Mouse (Mus musculus) left cerebral cortex, adult 11 months (tissue): ENCODE results near the gene 4932438A13Rik.

Experiments
- DNase-seq: peaks from one replicate; pipeline ENCODE4 v3.0.0; 2022; ENCODE audit warnings: low spot score

Gene 4932438A13Rik

GRCm38 (mm10) chr3:36862721-36863275 is at the start of gene 4932438A13Rik:
Gene 4932438A13Rik (plus strand): TSS chr3:36863104.
- DNase-seq = peak; percentile 87

GRCm38 (mm10) chr3:36816633-36817032 is 46.3 kb upstream of the 4932438A13Rik start:
- no peak for DNase-seq

GRCm38 (mm10) chr3:36819402-36819801 is 43.5 kb upstream of the 4932438A13Rik start:
- no peak for DNase-seq

- DNase-seq = no peak
Measured at GRCm38 (mm10) chr3:36821037-36821436, 41.9 kb upstream of the 4932438A13Rik start.

GRCm38 (mm10) chr3:36825098-36825497 is 37.8 kb upstream of the 4932438A13Rik start:
- DNase-seq = no peak

GRCm38 (mm10) chr3:36825554-36825953 is 37.4 kb upstream of the 4932438A13Rik start:
- DNase-seq = no peak

GRCm38 (mm10) chr3:36827274-36828025 is 35.5 kb upstream of the 4932438A13Rik start:
- no peak for DNase-seq

GRCm38 (mm10) chr3:36830218-36830617 is 32.7 kb upstream of the 4932438A13Rik start:
- no peak for DNase-seq

GRCm38 (mm10) chr3:36834426-36834825 is 28.5 kb upstream of the 4932438A13Rik start:
- DNase-seq = no peak

GRCm38 (mm10) chr3:36834832-36835231 is 28.1 kb upstream of the 4932438A13Rik start:
- no peak for DNase-seq

- peak; percentile 6 for DNase-seq
Measured at GRCm38 (mm10) chr3:36835525-36836203, 27.2 kb upstream of the 4932438A13Rik start.

GRCm38 (mm10) chr3:36836833-36837232 is 26.1 kb upstream of the 4932438A13Rik start:
- DNase-seq = no peak

GRCm38 (mm10) chr3:36840650-36841555 is 22.0 kb upstream of the 4932438A13Rik start:
- DNase-seq = peak; percentile 26

GRCm38 (mm10) chr3:36853733-36854440 is 9.0 kb upstream of the 4932438A13Rik start:
- no peak for DNase-seq

- DNase-seq = no peak
Measured at GRCm38 (mm10) chr3:36861411-36862410, 1.2 kb upstream of the 4932438A13Rik start.

GRCm38 (mm10) chr3:36863427-36863826 is 523 bp downstream of the 4932438A13Rik start:
- no peak for DNase-seq

- DNase-seq = no peak
Measured at GRCm38 (mm10) chr3:36863881-36864280, 977 bp downstream of the 4932438A13Rik start.

GRCm38 (mm10) chr3:36864466-36864865 is 1.6 kb downstream of the 4932438A13Rik start:
- no peak for DNase-seq

GRCm38 (mm10) chr3:36905372-36905771 is 42.5 kb downstream of the 4932438A13Rik start:
- no peak for DNase-seq

- DNase-seq = no peak
Measured at GRCm38 (mm10) chr3:36917832-36918231, 54.9 kb downstream of the 4932438A13Rik start.
